Mouse (Mus musculus) embryonic fibroblast, embryonic 13.5 days (primary cell): ENCODE results near the gene Ly6g6c. TPM values are rescaled to one million over a fixed set of nuclear protein-coding genes. Genes with fewer than 3 reads are reported as not detected.

ENCODE experiments used
- H3K27ac ChIP-seq: 2 replicates; pipeline ENCODE4 v1.5.1; 2012; ENCODE audit warnings: low read length, control low read depth, inconsistent platforms; ENCODE audit not compliant: insufficient read depth
- H3K4me1 ChIP-seq: 2 replicates; pipeline ENCODE4 v1.6.1; 2011; ENCODE audit warnings: low read length; ENCODE audit not compliant: control insufficient read depth, insufficient read depth
- H3K4me3 ChIP-seq: 2 replicates; pipeline ENCODE4 v1.5.1; 2011; ENCODE audit warnings: mild to moderate bottlenecking, control low read depth, low read length; ENCODE audit not compliant: insufficient read depth
- CTCF ChIP-seq: IDR thresholded peaks from 2 replicates; pipeline ENCODE4 v1.5.1; 2011; ENCODE audit warnings: mild to moderate bottlenecking, control low read depth, low read length, moderate library complexity, borderline replicate concordance; ENCODE audit not compliant: insufficient read depth
- POLR2A ChIP-seq: IDR thresholded peaks from 2 replicates; pipeline ENCODE4 v1.6.1; 2011; ENCODE audit warnings: low read depth, mild to moderate bottlenecking, control low read depth, low read length, moderate library complexity
- polyA plus RNA-seq: library from polyadenylated mRNA; stranded (reverse); fragments of >200 nt; gene quantifications from 2 replicates; pipeline ENCODE4 v1.2.4, GENCODE M21; 2011; ENCODE audit warnings: low read depth; ENCODE audit not compliant: missing spikeins, insufficient read length

Gene Ly6g6c
- polyA plus RNA-seq, 1 experiment: not detected

- TF ChIP-seq CTCF: no peak
- no peak for TF ChIP-seq POLR2A
- Histone ChIP-seq H3K4me3 (no peak overlapping the region), H3K27ac (no peak overlapping the region), H3K4me1 (0 out of 2 replicates have a peak, but pooled peaks cover 6% of the 10 kb centered on the region)
These were observed 9.3 kb upstream of the Ly6g6c start for GRCm38 (mm10) chr17:35055691-35056495.

DNA sequence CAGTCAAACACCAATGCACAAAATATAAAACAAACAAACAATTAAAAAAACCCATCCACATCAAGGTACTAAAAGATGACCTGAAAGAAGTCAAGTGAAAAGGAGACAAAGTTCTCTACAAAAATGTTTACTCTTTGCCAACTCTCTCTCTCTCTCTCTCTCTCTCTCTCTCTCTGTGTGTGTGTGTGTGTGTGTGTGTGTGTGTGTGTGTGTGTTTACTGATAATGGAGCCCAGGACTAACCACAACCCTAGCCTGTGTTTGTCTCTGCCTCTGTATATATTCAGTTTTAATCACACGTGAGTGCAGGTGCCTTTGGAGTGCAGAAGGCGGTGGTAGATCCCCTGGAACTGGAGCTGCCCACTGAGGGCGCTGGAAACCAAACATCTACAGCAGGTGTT is 8.1 kb upstream of the Ly6g6c start:
- no peak overlapping the region for H3K4me3 ChIP-seq
- 0 out of 2 replicates have a peak, but pooled peaks cover 6% of the 10 kb centered on the region for H3K4me1 ChIP-seq
- TF ChIP-seq CTCF: no peak
- no peak for TF ChIP-seq POLR2A
- H3K27ac ChIP-seq: no peak overlapping the region

GRCm38 (mm10) chr17:35058316-35058715 is 6.9 kb upstream of the Ly6g6c start:
- TF ChIP-seq CTCF (no peak), POLR2A (no peak)
- H3K4me3 ChIP-seq: no peak overlapping the region
- 0 out of 2 replicates have a peak, but pooled peaks cover 3% of the 10 kb centered on the region for H3K4me1 ChIP-seq
- no peak overlapping the region for H3K27ac ChIP-seq

- Histone ChIP-seq H3K4me1 (0 out of 2 replicates have a peak, but pooled peaks cover 3% of the 10 kb centered on the region), H3K27ac (peak within 1 kb of the TSS; percentile 63), H3K4me3 (peak within 1 kb of the TSS; percentile 66)
- TF ChIP-seq POLR2A (peak; percentile 82), CTCF (no peak)
These were observed 6.0 kb upstream of the Ly6g6c start, which contains the start of gene Ddah2 for GRCm38 (mm10) chr17:35058911-35059892. Gene Ddah2 (plus strand): TSS chr17:35059035.

- Histone ChIP-seq H3K27ac (no peak overlapping the region), H3K4me1 (0 out of 2 replicates have a peak, but pooled peaks cover 3% of the 10 kb centered on the region), H3K4me3 (peak overlapping the region; percentile 66)
- TF ChIP-seq POLR2A (no peak), CTCF (no peak)
These were observed 5.1 kb upstream of the Ly6g6c start for GRCm38 (mm10) chr17:35060071-35060470.

DNA sequence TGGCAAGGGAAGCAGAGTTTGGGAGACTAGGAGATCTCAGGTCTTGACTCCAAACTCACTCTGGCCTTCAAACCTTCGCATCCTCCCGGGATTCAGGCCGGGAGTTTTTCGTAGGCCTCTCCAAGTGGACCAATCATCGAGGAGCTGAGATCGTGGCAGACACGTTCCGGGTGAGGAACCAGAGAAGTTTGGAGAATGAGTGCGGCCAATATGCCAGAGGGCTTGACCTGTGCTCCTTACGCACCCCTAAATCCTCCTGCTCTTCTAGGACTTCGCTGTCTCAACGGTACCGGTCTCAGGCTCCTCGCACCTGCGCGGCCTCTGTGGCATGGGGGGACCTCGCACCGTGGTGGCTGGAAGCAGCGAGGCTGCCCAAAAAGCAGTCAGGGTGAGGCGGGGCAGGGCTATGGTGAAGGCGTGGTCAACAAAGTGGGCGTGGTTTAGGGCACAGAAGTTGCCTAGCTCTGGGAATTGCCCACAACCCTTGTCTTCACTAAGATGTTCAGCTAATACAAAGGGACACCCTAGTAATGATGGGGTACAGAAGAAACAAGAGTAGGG is 4.4 kb upstream of the Ly6g6c start:
- H3K4me1 ChIP-seq: 0 out of 2 replicates have a peak, but pooled peaks cover 3% of the 10 kb centered on the region
- no peak for TF ChIP-seq CTCF
- no peak overlapping the region for H3K4me3 ChIP-seq
- H3K27ac ChIP-seq: no peak overlapping the region

DNA sequence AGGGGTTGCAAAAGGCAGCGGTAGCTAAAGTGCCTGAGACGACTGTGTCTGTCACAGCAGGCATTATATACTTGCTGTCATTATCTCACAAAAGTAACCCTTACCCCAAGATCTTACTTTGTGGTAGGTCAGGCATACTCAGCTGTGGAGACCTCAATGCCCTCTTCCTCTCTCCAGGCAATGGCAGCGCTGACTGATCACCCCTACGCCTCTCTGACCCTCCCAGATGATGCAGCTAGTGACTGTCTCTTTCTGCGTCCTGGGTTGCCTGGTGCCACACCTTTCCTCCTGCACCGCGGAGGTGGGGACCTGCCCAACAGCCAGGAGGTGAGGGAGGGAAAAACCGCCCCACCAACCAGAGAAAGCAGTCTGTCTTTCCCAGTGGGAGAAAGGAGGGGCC is 3.9 kb upstream of the Ly6g6c start:
- Histone ChIP-seq H3K4me3 (no peak overlapping the region), H3K27ac (no peak overlapping the region), H3K4me1 (0 out of 2 replicates have a peak, but pooled peaks cover 3% of the 10 kb centered on the region)
- no peak for TF ChIP-seq CTCF
- no peak for TF ChIP-seq POLR2A

DNA sequence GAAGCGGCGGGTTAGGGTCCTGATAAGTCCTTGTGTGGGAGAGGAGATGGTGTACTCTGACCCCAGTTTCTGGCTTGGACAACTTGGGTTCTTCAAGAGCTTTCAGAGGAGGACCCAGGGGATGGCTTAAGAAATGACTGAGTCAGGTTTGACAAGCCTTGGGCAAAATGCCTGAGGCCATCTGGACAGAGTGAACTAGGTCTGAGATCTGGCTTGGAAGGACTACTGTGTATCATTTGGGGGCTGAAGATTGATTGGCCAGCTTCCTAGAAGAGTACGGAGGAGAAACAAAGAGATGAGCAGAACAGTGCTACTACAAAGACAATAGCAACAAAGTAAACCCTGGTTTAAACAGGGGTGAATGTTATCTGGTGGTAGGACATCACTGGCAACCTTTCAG is 1.7 kb upstream of the Ly6g6c start:
- Histone ChIP-seq H3K4me3 (no peak overlapping the region), H3K27ac (no peak overlapping the region), H3K4me1 (no peaks in the 10 kb centered on the region)
- TF ChIP-seq CTCF (no peak), POLR2A (no peak)

DNA sequence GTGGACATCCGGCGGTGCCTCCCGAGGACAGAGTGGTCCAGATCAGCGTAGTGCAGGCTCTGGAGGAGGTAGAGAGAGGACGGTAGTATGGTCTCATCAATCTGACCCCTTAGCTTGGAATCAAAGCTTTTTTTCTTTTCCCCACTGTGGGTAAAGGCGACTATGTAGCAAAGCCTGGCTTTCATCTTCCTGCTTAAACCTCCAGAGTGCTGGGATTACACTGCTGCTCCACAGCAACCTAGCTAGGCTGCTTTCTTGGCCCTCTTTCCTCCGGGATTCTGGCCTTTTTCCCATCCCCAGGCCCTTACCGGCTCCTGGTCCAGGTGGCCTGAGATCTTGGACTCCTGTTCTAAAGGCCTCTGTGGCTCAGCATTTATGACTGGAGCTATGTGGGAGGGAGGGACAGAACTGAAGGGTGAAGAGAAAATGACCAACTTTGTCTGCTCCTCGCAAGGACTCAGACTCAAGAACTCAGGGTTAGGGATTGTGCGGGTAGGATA is 760 bp upstream of the Ly6g6c start:
- TF ChIP-seq CTCF (no peak), POLR2A (no peak)
- Histone ChIP-seq H3K27ac (no peak overlapping the region), H3K4me1 (no peaks in the 10 kb centered on the region), H3K4me3 (no peak overlapping the region)
